Mouse (Mus musculus): ENCODE results near the gene Pde4c.
A peak's percentile ranks its signal among the peaks of the same experiment; 100 is the strongest.

Gene Pde4c

DNA sequence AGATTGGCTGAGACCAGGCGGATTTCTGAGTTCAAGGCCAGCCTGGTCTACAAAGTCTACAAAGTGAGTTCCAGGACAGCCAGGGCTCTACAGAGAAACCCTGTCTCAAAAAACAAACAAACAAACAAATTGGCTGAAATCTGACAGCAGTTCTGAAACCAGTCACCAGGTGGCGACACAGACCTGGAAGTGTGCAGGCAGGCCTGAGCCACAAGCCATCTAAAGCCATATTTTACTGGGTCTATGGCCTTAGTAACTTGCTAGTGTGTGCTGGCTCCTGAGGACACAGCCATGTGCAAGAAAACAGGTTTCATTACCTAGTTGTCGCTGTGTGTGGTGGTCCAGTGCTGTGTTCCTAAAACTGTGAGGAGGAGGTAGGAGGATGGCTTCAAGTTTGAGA lies 2.8 kb upstream of the Pde4c start:
- DNase-seq (ENCODE audit: low spot score in 2 of 2): peak in 1 of 2 experiments; percentile 55

DNA sequence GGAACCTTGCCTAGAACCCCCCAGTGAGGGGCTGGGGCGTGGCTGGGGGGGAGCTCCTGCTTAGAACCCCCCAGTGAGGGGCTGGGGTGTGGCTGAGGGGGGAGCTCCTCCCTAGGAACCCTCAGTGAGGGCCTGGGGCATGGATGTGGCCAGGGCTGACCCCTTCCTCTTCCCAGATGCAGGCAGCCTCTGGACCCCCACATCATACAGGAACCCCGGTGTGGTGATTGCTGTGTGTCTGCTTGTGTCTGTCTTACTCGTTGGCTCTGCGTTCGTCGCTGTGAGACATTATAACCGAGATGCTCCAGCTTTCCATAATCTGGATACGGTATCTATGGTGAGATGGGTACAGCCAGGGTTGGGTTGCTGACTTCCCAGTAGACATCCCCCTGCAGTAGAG lies 1.9 kb upstream of the Pde4c start:
- no peak for DNase-seq (ENCODE audit: low spot score in 2 of 2)

DNA sequence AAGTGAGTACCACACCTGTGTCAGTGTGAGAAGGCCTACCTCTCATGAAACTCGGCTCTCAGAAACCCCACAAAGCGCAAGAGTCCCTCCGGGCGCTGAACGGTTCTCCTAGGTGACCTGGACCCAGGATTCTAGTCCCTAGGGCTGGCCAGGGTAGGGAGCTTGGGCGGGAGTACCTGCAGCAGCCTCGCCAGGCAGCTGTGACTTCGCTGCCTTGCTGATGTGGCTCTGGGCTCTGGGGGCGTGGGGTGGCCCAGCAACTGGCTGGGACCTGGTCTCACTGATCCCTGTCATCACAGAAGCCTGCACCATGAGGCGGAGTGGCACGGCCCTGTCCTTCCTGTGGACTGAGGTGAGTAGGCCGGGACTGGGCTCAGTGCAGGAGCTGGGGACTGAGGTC lies 696 bp downstream of the Pde4c start:
- no peak for DNase-seq (ENCODE audit: low spot score in 2 of 2)

DNA sequence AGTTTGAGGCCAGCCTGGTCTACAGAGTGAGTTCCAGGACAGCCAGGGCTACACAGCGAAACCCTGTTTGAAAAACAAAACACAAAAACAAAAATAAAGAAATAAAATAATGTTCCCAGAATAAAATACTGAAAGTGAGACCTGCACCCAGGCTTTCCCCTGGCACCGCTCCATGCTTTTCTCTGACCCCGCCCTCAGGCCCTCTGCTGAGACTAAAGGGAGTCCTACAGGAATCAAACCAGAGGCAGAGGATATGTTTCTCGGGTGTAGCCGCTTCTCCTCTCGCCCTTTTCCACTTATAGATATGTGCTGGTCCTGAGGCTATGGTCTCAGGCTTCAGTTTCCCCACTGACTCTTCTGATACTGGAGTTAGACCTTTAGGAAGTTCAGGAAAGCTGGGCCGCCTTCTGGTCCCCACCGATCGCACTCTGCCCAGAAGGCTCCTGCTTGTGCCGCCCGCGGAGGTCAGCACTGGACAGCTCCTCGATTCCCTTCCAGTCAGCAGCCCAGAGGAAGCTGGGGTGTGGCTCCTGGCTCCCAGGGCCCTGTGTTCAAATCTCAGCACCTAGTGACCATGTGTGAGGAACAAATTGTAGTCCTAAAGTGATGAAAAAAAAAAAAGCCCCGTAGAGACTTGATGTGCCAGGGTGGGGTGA lies 2.4 kb downstream of the Pde4c start:
- no peak for DNase-seq (ENCODE audit: low spot score in 2 of 2)

- no peak for DNase-seq (ENCODE audit: low spot score in 2 of 2)
Observed at GRCm38 (mm10) chr8:70726721-70727120, 3.2 kb downstream of the Pde4c start.

DNA sequence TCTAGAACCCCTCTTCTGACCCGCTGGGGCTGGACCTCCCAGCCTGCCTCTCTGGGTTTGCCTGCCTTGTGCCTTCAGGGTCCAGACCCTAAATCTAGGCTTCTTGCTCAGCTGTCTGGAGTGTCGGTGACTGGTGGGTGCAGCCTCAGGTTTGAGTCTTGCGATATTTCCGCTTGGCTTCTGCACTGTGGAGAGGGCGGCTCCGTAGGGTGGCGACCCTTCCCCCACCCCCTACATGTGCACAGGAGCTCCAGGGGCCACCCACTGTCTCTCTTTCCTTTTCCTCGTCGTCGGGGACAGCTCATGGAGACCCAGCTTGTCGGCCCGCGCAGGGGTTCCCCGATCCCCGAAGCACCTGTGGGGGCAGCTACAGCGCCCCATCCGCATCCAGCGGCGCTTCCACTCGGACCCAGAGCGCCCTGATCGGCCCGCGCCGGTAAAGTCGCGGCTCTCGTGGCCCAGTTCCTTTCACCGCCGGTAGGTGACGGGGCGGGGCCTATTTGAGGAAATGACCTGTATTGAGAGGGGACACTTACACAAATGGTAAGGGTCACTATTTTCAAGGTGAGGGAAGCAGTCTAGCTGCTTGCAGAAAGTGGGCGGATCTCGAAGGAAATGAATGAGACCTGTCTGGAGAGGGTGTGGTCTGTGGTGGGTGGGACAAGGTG lies 6.4 kb downstream of the Pde4c start:
- DNase-seq (ENCODE audit: low spot score in 2 of 2): no peak

GRCm38 (mm10) chr8:70730956-70731355 lies 7.4 kb downstream of the Pde4c start:
- no peak for DNase-seq (ENCODE audit: low spot score in 2 of 2)

GRCm38 (mm10) chr8:70737705-70738104 lies 14.2 kb downstream of the Pde4c start:
- no peak for DNase-seq (ENCODE audit: low spot score in 2 of 2)

- DNase-seq (ENCODE audit: low spot score in 2 of 2): no peak
Observed at GRCm38 (mm10) chr8:70738211-70738610, 14.7 kb downstream of the Pde4c start.

- no peak for DNase-seq (ENCODE audit: low spot score in 2 of 2)
Observed at GRCm38 (mm10) chr8:70741661-70742060, 18.1 kb downstream of the Pde4c start.

GRCm38 (mm10) chr8:70742176-70742575 lies 18.7 kb downstream of the Pde4c start:
- no peak for DNase-seq (ENCODE audit: low spot score in 2 of 2)

GRCm38 (mm10) chr8:70742981-70743655 lies 19.6 kb downstream of the Pde4c start:
- no peak for DNase-seq (ENCODE audit: low spot score in 2 of 2)

DNA sequence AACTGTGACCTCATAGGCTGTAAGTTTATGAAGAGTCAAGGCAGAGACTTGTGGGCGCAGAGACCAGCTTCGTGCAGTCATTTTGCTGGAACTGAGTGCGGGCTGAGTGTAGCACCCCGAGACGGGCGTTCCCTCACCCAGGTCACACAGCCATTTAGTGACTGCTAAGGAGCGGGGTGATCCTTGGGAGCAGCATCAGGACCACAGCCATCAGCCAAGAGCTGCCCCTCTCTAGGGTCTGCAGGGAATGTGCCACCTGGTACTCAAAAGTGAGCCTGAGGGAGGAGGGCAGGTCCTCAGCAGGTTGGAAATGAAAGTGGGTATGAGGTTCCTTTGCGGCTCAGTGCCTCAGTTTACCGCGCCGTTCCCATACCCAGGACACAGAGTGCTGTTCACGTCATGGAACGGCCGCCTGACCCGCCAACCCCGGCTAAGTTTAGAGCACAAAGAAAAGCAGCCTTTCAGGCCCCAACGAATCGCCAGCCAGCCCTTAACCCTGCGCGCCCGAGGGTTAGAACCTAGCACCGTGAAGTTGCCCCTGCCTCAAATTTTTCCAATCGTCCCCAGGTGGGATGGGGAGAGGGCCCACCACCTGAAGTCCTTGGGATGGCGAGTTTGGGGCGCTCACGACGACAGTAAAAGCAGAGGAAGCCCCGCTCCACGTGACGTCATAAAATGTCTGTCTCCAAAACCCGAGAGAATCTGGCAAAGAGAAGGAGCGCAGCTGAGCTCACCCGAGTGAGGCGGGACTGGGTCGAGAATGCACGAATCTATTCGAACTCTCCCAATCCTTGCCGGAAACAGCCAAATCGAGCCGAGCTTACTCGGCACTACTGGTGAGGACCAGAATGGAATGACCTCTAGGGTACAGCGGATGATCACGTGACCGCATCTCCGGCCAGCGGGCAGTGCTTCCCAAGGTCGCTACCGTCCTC lies 20.4 kb downstream of the Pde4c start:
- no peak for DNase-seq (ENCODE audit: low spot score in 2 of 2)

GRCm38 (mm10) chr8:70744806-70745205 lies 21.3 kb downstream of the Pde4c start:
- DNase-seq (ENCODE audit: low spot score in 2 of 2): no peak

GRCm38 (mm10) chr8:70745691-70746220 lies 22.2 kb downstream of the Pde4c start:
- DNase-seq (ENCODE audit: low spot score in 2 of 2): no peak

GRCm38 (mm10) chr8:70746676-70747075 lies 23.2 kb downstream of the Pde4c start:
- DNase-seq (ENCODE audit: low spot score in 2 of 2): no peak

GRCm38 (mm10) chr8:70747211-70747890 lies 23.8 kb downstream of the Pde4c start:
- no peak for DNase-seq (ENCODE audit: low spot score in 2 of 2)

GRCm38 (mm10) chr8:70748246-70749096 lies 25.0 kb downstream of the Pde4c start:
- no peak for DNase-seq (ENCODE audit: low spot score in 2 of 2)

DNA sequence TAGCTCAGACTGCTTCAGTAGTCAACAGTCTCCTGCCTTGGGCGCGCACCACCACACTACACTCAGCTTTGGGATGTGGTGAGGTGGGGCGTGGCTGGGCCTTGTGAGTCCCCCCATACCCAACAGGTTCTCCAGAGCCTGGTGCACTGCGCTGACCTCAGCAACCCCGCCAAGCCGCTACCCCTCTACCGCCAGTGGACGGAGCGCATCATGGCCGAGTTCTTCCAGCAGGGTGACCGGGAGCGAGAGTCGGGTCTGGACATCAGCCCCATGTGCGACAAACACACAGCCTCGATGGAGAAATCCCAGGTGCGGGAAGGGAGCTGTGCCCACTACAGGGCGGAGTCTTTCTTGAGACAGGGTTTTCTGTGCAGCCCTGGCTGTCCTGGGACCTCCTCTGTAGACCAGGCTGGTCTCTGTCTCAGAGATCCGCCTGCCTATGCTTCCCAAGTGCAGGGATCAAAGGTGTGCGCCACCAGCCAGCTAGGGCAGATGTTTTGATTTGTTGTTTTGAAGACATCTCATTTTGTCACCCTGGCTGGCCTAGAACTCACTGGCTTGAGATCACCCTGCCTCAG lies 25.7 kb downstream of the Pde4c start:
- no peak for DNase-seq (ENCODE audit: low spot score in 2 of 2)
